Mouse (Mus musculus) hindbrain, postnatal 0 days (tissue): ENCODE data around the gene Mob3c. TPM values are rescaled to one million over a fixed set of nuclear protein-coding genes. Genes with fewer than 3 reads are reported as not detected.

ENCODE experiments used
- ATAC-seq: fragments of 200-750 bp; cut with Nextera tagmentation; 2 replicates; pipeline ENCODE4 v1.8.0; 2017; ENCODE audit warnings: mild to moderate bottlenecking, moderate TSS enrichment, moderate library complexity
- DNase-seq: peaks from one replicate; pipeline ENCODE4 v3.0.0-alpha.2; 2015; ENCODE audit warnings: low spot score
- H3K27ac ChIP-seq: fragments of 300-500 bp; sonication (generic); 2 replicates; pipeline ENCODE4 v1.5.1; 2014; ENCODE audit warnings: mild to moderate bottlenecking
- H3K27me3 ChIP-seq: fragments of 300-500 bp; sonication (generic); 2 replicates; pipeline ENCODE4 v1.6.1; 2014; ENCODE audit warnings: low read length, mixed read lengths; ENCODE audit not compliant: insufficient read depth
- H3K36me3 ChIP-seq: fragments of 300-500 bp; sonication (generic); 2 replicates; pipeline ENCODE4 v1.6.1; 2014; ENCODE audit warnings: low read length, mixed read lengths; ENCODE audit not compliant: insufficient read depth
- H3K4me1 ChIP-seq: fragments of 300-500 bp; sonication (generic); 2 replicates; pipeline ENCODE4 v1.6.1; 2014; ENCODE audit warnings: antibody characterized with exemption, low read length, mixed read lengths; ENCODE audit not compliant: insufficient read depth
- H3K4me2 ChIP-seq: fragments of 300-500 bp; sonication (generic); 2 replicates; pipeline ENCODE4 v1.6.1; 2014; ENCODE audit warnings: low read depth, mild to moderate bottlenecking, low read length, moderate library complexity, mixed read lengths
- H3K4me3 ChIP-seq: fragments of 300-500 bp; sonication (generic); 2 replicates; pipeline ENCODE4 v1.5.1; 2014; ENCODE audit warnings: low read length
- H3K9ac ChIP-seq: fragments of 300-500 bp; sonication (generic); replicated peaks from 2 replicates; pipeline ENCODE4 v1.6.1; 2014; ENCODE audit warnings: mild to moderate bottlenecking, low read length, moderate library complexity, mixed read lengths
- H3K9me3 ChIP-seq: fragments of 300-500 bp; sonication (generic); 2 replicates; pipeline ENCODE4 v1.6.1; 2016; ENCODE audit warnings: low read length, mixed read lengths
- CTCF ChIP-seq: IDR thresholded peaks from 2 replicates; pipeline ENCODE4 v1.5.1; 2016; ENCODE audit warnings: antibody characterized with exemption, control low read depth, low read depth
- WGBS: fragments of 180-500 bp; shearing (Covaris S2); extraction: QIAGEN DNeasy Blood & Tissue Kit; methylation state at CpG from one replicate; pipeline ENCODE4 v1.1.7; 2014; 5-methylcytosine and 5-hydroxymethylcytosine counted together
- polyA plus RNA-seq: library from polyadenylated mRNA; unstranded; fragments of >200 nt; fragmentation: Nextera tagmentation; extraction: Ambion mirVana; gene quantifications from 2 replicates; pipeline ENCODE4 v1.2.1, GENCODE M21; 2015
- total RNA-seq: library from RNA; depleted of rRNA; stranded (reverse); fragments of >200 nt; gene quantifications from 2 replicates; pipeline ENCODE4 v1.2.3, GENCODE M21; 2014

The Mob3c gene
- total and polyA plus RNA-seq, 2 experiments from 2014 or later, result 4.1 to 4.4 TPM

GRCm38 (mm10) chr4:115790864-115791263 is 37.0 kb upstream of the Mob3c start:
- no peak for TF ChIP-seq CTCF
- no peak overlapping the region for H3K27ac ChIP-seq
- WGBS, result 72% methylated on average over 3 of the region's 3 CpGs
- H3K4me2 ChIP-seq, result no peak overlapping the region
- H3K9me3 ChIP-seq, result no peaks in the 10 kb centered on the region
- no peak for ATAC-seq
- peaks cover 13% of the 10 kb centered on the region; the same call in 1 of the 2 replicates for H3K36me3 ChIP-seq
- DNase-seq, result no peak
- H3K9ac ChIP-seq, result no peak overlapping the region
- H3K27me3 ChIP-seq, result no peaks in the 10 kb centered on the region
- H3K4me1 ChIP-seq, result peaks cover 2% of the 10 kb centered on the region; the same call in 1 of the 2 replicates
- H3K4me3 ChIP-seq, result no peak overlapping the region

- H3K27ac ChIP-seq, result no peak overlapping the region
- no peaks in the 10 kb centered on the region for H3K9me3 ChIP-seq
- ATAC-seq, result no peak
- no peaks in the 10 kb centered on the region for H3K27me3 ChIP-seq
- no peaks in the 10 kb centered on the region for H3K4me1 ChIP-seq
- no peak overlapping the region for H3K4me3 ChIP-seq
- peaks cover 38% of the 10 kb centered on the region; the same call in 1 of the 2 replicates for H3K36me3 ChIP-seq
- H3K4me2 ChIP-seq, result no peak overlapping the region
- WGBS, result 93% methylated on average over 3 of the region's 3 CpGs
- no peak for DNase-seq
- no peak for TF ChIP-seq CTCF
- no peak overlapping the region for H3K9ac ChIP-seq
These were observed 32.5 kb upstream of the Mob3c start for GRCm38 (mm10) chr4:115795360-115795759.

- Histone ChIP-seq H3K4me1 (no peaks in the 10 kb centered on the region), H3K27me3 (no peaks in the 10 kb centered on the region), H3K36me3 (peaks cover 47% of the 10 kb centered on the region; the same call in 1 of the 2 replicates), H3K4me2 (no peak overlapping the region), H3K27ac (no peak overlapping the region), H3K9me3 (no peaks in the 10 kb centered on the region), H3K9ac (no peak overlapping the region), H3K4me3 (no peak overlapping the region)
- WGBS, result 52% methylated on average over 3 of the region's 3 CpGs
- no peak for TF ChIP-seq CTCF
- ATAC-seq (no peak), DNase-seq (peak; percentile 18)
These were observed 27.9 kb upstream of the Mob3c start for GRCm38 (mm10) chr4:115799981-115800380.

- no peak for ATAC-seq
These were observed 15.6 kb upstream of the Mob3c start for GRCm38 (mm10) chr4:115812326-115812725.

GRCm38 (mm10) chr4:115815606-115816005 is 12.3 kb upstream of the Mob3c start:
- no peak for DNase-seq
- Histone ChIP-seq H3K4me3 (no peak overlapping the region), H3K9ac (no peak overlapping the region), H3K27ac (no peak overlapping the region), H3K4me1 (no peaks in the 10 kb centered on the region), H3K9me3 (no peaks in the 10 kb centered on the region), H3K27me3 (no peaks in the 10 kb centered on the region), H3K36me3 (peaks cover 17% of the 10 kb centered on the region), H3K4me2 (no peak overlapping the region)
- ATAC-seq, result no peak
- WGBS, result 97% methylated on average over 5 of the region's 5 CpGs
- no peak for TF ChIP-seq CTCF

More at GRCm38 (mm10) chr4:115812326-115812725, 15.6 kb upstream of the Mob3c start:
- H3K27me3 ChIP-seq, result no peaks in the 10 kb centered on the region
- H3K9me3 ChIP-seq, result no peaks in the 10 kb centered on the region
- H3K9ac ChIP-seq, result no peak overlapping the region
- no peak for TF ChIP-seq CTCF
- H3K4me3 ChIP-seq, result no peak overlapping the region
- no peak overlapping the region for H3K4me2 ChIP-seq
- no peaks in the 10 kb centered on the region for H3K4me1 ChIP-seq
- peaks cover 17% of the 10 kb centered on the region for H3K36me3 ChIP-seq
- no peak overlapping the region for H3K27ac ChIP-seq
- DNase-seq, result no peak
- WGBS, result 84% methylated on average over 4 of the region's 4 CpGs

- Histone ChIP-seq H3K36me3 (peaks cover 5% of the 10 kb centered on the region; the same call in 1 of the 2 replicates), H3K27me3 (no peaks in the 10 kb centered on the region), H3K9ac (no peak overlapping the region), H3K4me1 (no peaks in the 10 kb centered on the region), H3K4me2 (no peak overlapping the region), H3K4me3 (no peak overlapping the region), H3K27ac (no peak overlapping the region), H3K9me3 (no peaks in the 10 kb centered on the region)
- ATAC-seq (no peak), DNase-seq (no peak)
- 73% methylated on average over 3 of the region's 3 CpGs for WGBS
- TF ChIP-seq CTCF, result no peak
These were observed 7.7 kb upstream of the Mob3c start for GRCm38 (mm10) chr4:115820199-115820598.

- Histone ChIP-seq H3K4me3 (no peak overlapping the region), H3K4me1 (no peaks in the 10 kb centered on the region), H3K36me3 (no peaks in the 10 kb centered on the region; the same call in 1 of the 2 replicates), H3K9me3 (no peaks in the 10 kb centered on the region), H3K27me3 (no peaks in the 10 kb centered on the region), H3K27ac (no peak overlapping the region), H3K4me2 (no peak overlapping the region), H3K9ac (no peak overlapping the region)
- DNase-seq (no peak), ATAC-seq (no peak)
- TF ChIP-seq CTCF, result no peak
- WGBS, result 79% methylated on average over 3 of the region's 3 CpGs
These were observed 6.9 kb upstream of the Mob3c start for GRCm38 (mm10) chr4:115820944-115821343.
